23 mouse cellular contexts compared by ENCODE assay signal in the genomic region with DNA sequence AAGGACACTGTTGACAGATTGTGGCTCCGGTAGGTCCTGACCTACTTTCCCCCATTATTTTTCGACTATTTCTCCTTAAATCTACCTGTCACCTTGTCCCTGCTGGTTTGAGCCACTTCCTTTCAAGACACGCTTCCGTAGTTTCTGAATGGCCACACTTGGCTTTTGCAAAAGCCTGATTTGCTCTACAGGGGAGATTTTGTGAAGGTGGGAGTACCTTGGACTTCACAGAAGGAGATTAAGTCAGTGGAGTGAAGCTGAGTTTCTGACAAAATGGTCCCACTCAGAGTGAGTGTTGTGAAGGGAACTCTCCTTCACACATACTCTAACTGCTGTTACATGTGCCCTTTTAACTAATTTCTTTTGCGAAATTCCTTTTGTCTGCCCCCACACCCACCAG.
A peak's percentile ranks its signal among the peaks of the same experiment; 100 is the strongest.
DNase-seq lines count a peak whose midpoint lies in the region; ATAC-seq and TF ChIP-seq lines count a peak whose summit lies in the region.
"Had no signal": no experiment of that assay in that cellular context is flagged by ENCODE, and none has a peak within 500 bp of the region (broad histone marks: within the 10 kb centered on the region; RNA-seq: fewer than 3 reads in every experiment).

No protein-coding gene starts in this region.

- H3K4me1 ChIP-seq in kidney, embryonic 14.5 days (ENCODE audit: control insufficient read depth, insufficient read depth, low read length): no peaks in the 10 kb centered on the region
- H3K4me1 ChIP-seq in kidney, postnatal 0 days (replicated peaks; ENCODE audit: insufficient read depth, low read length): no peaks in the 10 kb centered on the region
- no peaks in the 10 kb centered on the region for H3K4me1 ChIP-seq in lung, postnatal 0 days (ENCODE audit: insufficient read depth, low read depth, low read length)
- H3K4me1 ChIP-seq: forebrain, embryonic 10.5 days; forebrain, embryonic 13.5 days; heart, embryonic 10.5 days; heart, embryonic 13.5 days had no signal

- peak; percentile 26; the same call in 1 of the 2 replicates for ATAC-seq in cerebellum, adult (ENCODE audit: insufficient number of reproducible peaks, low FRiP score, low TSS enrichment)
- ATAC-seq in kidney, embryonic 14.5 days (ENCODE audit: low FRiP score, low TSS enrichment): peak; percentile 39; the same call in 1 of the 2 replicates
- 0 out of 2 replicates have a peak, but pooled peaks have one; percentile 29 for ATAC-seq in kidney, postnatal 0 days (replicated peaks; ENCODE audit: low FRiP score, low read depth)
- no peak for ATAC-seq in lung, postnatal 0 days
- ATAC-seq: activated CD4-positive, CD25-positive, alpha-beta regulatory T cell, adult 4 months; forebrain, embryonic 13.5 days; forebrain, embryonic 16.5 days; hindbrain, postnatal 0 days had no signal

- H3K9ac ChIP-seq in kidney, embryonic 14.5 days (ENCODE audit: low read depth, low read length): no peak overlapping the region
- H3K9ac ChIP-seq in kidney, postnatal 0 days (ENCODE audit: low read depth, low read length): no peak overlapping the region
- H3K9ac ChIP-seq in lung, postnatal 0 days (replicated peaks; ENCODE audit: low read depth): no peak overlapping the region
- H3K9ac ChIP-seq: forebrain, embryonic 13.5 days; heart, embryonic 13.5 days; hindbrain, embryonic 14.5 days had no signal

- no peak for DNase-seq in cerebellum, postnatal 36 days
- DNase-seq in kidney, postnatal 36 days: no peak
- DNase-seq in kidney, postnatal 0 days (ENCODE audit: low spot score): peak; percentile 15
- no peak for DNase-seq in kidney, postnatal 25 days
- no peak for DNase-seq in lung, postnatal 0 days (ENCODE audit: low spot score)
- DNase-seq: adrenal gland, adult 8-10 months; adrenal gland, postnatal 25 days; cerebellum, adult 11 months; gastrocnemius, postnatal 10 days; gastrocnemius, postnatal 36 days; heart, adult 2 months; heart, postnatal 14 days; heart, postnatal 4 days had no signal

- H3K4me2 ChIP-seq in kidney, embryonic 14.5 days (replicated peaks; ENCODE audit: low read depth, low read length): no peak overlapping the region
- H3K4me2 ChIP-seq in kidney, postnatal 0 days (ENCODE audit: low read length): no peak overlapping the region
- H3K4me2 ChIP-seq in lung, postnatal 0 days (replicated peaks; ENCODE audit: low read depth, low read length): no peak overlapping the region
- H3K4me2 ChIP-seq: forebrain, embryonic 13.5 days; heart, embryonic 13.5 days; hindbrain, embryonic 14.5 days had no signal

- 58% methylated on average over 5 of the region's 5 CpGs for WGBS in kidney, embryonic 14.5 days
- 46% methylated on average over 5 of the region's 5 CpGs for WGBS in kidney, postnatal 0 days
- 73% methylated on average over 5 of the region's 5 CpGs for WGBS in lung, postnatal 0 days

- H3K27me3 ChIP-seq in kidney, embryonic 14.5 days (ENCODE audit: control insufficient read depth, insufficient read depth, low read length): no peaks in the 10 kb centered on the region
- H3K27me3 ChIP-seq in kidney, postnatal 0 days (ENCODE audit: insufficient read depth, low read length): no peaks in the 10 kb centered on the region
- no peaks in the 10 kb centered on the region for H3K27me3 ChIP-seq in lung, postnatal 0 days (replicated peaks; ENCODE audit: insufficient read depth, low read length)
- H3K27me3 ChIP-seq: forebrain, embryonic 13.5 days; heart, embryonic 13.5 days had no signal

- no peaks in the 10 kb centered on the region for H3K36me3 ChIP-seq in kidney, embryonic 14.5 days (ENCODE audit: control insufficient read depth, insufficient read depth, low read length)
- H3K36me3 ChIP-seq in kidney, postnatal 0 days (ENCODE audit: insufficient read depth, low read length): no peaks in the 10 kb centered on the region
- H3K36me3 ChIP-seq in lung, postnatal 0 days (ENCODE audit: insufficient read depth, low read length): no peaks in the 10 kb centered on the region
- H3K36me3 ChIP-seq: forebrain, embryonic 10.5 days; heart, embryonic 10.5 days; heart, embryonic 13.5 days had no signal

- no peaks in the 10 kb centered on the region for H3K9me3 ChIP-seq in kidney, embryonic 14.5 days (ENCODE audit: control insufficient read depth, low read length)
- H3K9me3 ChIP-seq in kidney, postnatal 0 days (replicated peaks; ENCODE audit: low read length): no peaks in the 10 kb centered on the region
- no peaks in the 10 kb centered on the region for H3K9me3 ChIP-seq in lung, postnatal 0 days (ENCODE audit: low read length)
- H3K9me3 ChIP-seq: forebrain, embryonic 10.5 days; forebrain, embryonic 13.5 days; heart, embryonic 10.5 days; heart, embryonic 13.5 days had no signal

- TF ChIP-seq CTCF in kidney, postnatal 0 days (IDR thresholded peaks at IDR 0.05; ENCODE audit: low read depth): no peak
- no peak for TF ChIP-seq CTCF in lung, postnatal 0 days (IDR thresholded peaks at IDR 0.05)

- no peak overlapping the region for H3K4me3 ChIP-seq in kidney, embryonic 14.5 days (ENCODE audit: low read length)
- H3K4me3 ChIP-seq in kidney, postnatal 0 days (replicated peaks; ENCODE audit: low read depth, low read length): no peak overlapping the region
- no peak overlapping the region for H3K4me3 ChIP-seq in lung, postnatal 0 days (ENCODE audit: low read depth, low read length)
- H3K4me3 ChIP-seq: forebrain, embryonic 10.5 days; forebrain, embryonic 13.5 days; heart, adult 2 months; heart, embryonic 10.5 days; heart, embryonic 13.5 days had no signal

- no peak for TF ChIP-seq EP300 in lung, postnatal 0 days (IDR thresholded peaks at IDR 0.05)

- no peak overlapping the region for H3K27ac ChIP-seq in kidney, embryonic 14.5 days (ENCODE audit: low read depth, low read length)
- no peak overlapping the region for H3K27ac ChIP-seq in kidney, postnatal 0 days
- H3K27ac ChIP-seq in lung, postnatal 0 days (ENCODE audit: low read length): no peak overlapping the region
- H3K27ac ChIP-seq: forebrain, embryonic 10.5 days; forebrain, embryonic 13.5 days; heart, adult 2 months; heart, embryonic 10.5 days; heart, embryonic 13.5 days; hindbrain, embryonic 14.5 days; hindbrain, postnatal 0 days had no signal
